Mouse (Mus musculus): ENCODE data around the gene Rhot1. TPM values are rescaled to one million over a fixed set of nuclear protein-coding genes. Genes with fewer than 3 reads are reported as not detected.

Rhot1 gene
- 64.3 and 68.0 TPM in 2 replicates for polyA plus RNA-seq (2016; fragmentation: Nextera tagmentation; extraction: Ambion mirVana)

DNA sequence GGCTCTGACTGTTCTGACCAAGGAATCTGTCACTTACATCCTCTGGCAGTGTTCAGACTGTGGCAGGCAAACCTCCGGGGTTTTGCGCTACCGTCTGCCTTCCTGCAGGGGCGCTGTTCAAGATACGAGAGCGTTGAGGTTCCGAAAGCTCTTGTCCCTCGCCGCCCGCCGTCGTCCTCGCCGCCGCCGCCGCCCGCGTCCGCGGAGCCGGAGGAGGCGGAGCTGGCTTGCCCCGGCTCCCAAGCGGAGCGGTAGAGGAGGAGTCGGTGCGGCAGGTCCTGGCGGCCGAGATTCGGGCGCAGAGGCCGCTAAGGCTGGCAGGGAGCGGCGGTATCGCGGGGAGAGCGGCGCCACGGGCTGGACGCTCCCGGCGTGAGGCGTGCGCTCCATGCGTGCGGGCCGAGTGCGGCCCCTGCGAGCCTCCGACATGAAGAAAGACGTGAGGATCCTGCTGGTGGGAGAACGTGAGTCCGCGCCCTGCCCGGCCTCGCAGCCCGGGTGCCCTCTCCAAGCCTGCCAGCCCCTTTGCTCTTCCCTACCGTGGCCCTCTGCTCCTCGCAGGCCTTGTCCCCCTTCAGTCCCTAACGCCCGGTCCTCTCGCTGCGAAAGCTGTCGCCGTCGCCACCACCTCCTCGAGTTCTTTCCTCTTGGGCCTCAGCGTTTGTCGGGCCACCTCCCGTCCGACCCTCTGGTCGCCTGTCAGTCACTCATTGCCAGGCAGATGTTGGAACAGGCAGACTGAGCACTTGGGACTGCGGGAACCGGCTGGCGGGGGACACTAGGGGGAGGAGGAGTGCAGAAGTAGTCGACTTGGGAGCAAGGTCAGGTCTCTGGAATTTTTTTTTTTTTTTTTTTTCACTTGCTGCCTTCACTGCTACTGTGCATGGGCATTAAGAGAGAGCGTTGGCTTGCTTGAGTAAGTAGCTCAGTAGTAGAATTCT lies at the start of gene Rhot1:
TSS of gene Rhot1 (plus strand) at position 160 of the 941 bp plus-strand sequence.
- under 1% methylated on average over 78 of the region's 78 CpGs for WGBS
- peak; percentile 95 for ATAC-seq (ENCODE audit: insufficient number of reproducible peaks, low FRiP score)
- H3K36me3 ChIP-seq = peaks cover 14% of the 10 kb centered on the region
- peak within 1 kb of the TSS; percentile 90 for H3K4me3 ChIP-seq
- H3K27ac ChIP-seq (ENCODE audit: poor library complexity, severe bottlenecking) = peak within 1 kb of the TSS; percentile 97
- peaks cover 8% of the 10 kb centered on the region for H3K4me1 ChIP-seq (replicated peaks)
- peak within 1 kb of the TSS; percentile 97 for H3K9ac ChIP-seq
- no peaks in the 10 kb centered on the region for H3K9me3 ChIP-seq (replicated peaks)
- no peaks in the 10 kb centered on the region for H3K27me3 ChIP-seq (replicated peaks)
- peak within 1 kb of the TSS; percentile 69 for H3K4me2 ChIP-seq

DNA sequence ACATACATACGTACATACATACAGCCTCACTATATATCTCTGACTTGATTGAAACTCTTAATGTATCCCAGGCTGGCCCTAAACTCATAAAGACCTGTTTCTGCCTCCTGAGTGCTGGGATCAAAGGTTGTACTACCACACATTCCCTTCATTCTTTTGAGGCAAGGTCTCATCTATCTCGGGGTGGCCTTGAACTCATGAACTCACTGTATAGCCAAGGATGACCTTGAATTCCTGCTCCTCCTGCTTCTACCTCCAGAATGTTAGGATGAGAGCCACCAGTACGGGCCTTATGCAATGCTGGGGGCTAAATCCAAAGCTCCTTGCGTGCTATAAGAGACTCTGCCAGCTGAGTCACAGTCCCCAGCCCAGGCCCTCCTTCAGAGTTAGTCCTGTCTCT lies 47.8 kb upstream of the Rhot1 start:
- H3K27me3 ChIP-seq (replicated peaks) = peaks cover 24% of the 10 kb centered on the region
- no peaks in the 10 kb centered on the region for H3K9me3 ChIP-seq (replicated peaks)
- 79% methylated on average over 4 of the region's 4 CpGs for WGBS
- no peak overlapping the region for H3K9ac ChIP-seq
- no peaks in the 10 kb centered on the region for H3K4me1 ChIP-seq (replicated peaks)
- no peak overlapping the region for H3K27ac ChIP-seq (ENCODE audit: poor library complexity, severe bottlenecking)
- no peak overlapping the region for H3K4me3 ChIP-seq
- H3K36me3 ChIP-seq = no peaks in the 10 kb centered on the region
- H3K4me2 ChIP-seq = no peak overlapping the region
- no peak for ATAC-seq (ENCODE audit: insufficient number of reproducible peaks, low FRiP score)

DNA sequence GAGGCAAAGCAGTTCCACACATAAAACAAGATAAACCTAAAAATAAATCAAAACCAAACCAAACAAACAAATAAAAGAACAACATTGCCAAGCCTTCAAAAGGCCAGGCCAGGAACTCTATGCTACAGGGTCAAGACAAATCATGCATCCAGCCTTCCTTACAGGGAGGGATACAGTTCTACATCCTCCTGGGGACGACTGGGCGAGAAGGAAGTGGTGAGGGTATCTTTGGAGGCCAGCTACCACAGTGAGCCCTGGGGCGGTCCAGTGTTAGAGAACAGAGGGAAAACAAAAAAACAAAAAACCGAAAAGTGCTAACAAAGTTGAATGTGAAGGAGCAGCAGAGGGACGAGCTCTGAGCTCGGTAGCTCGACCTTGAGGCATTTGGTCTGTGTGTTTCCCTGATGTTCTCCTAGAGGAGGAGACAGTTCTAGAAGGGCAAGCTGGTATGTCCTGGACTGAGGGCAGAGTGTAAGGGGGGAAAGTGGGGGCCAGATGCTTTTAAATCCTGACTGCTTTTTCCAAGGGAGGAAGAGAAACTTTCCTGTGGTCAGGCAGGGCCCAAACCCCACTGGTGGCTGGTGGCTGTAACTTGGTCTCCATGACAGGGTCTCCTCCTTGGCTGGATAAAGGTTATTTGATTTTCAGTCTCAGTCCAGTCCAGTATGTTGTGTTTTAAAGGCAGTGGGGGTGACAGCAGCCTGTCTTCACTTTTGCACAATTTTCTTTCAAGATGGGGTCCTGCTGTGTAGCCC lies 45.3 kb upstream of the Rhot1 start:
- H3K9me3 ChIP-seq (replicated peaks) = no peaks in the 10 kb centered on the region
- WGBS = 59% methylated on average over 7 of the region's 7 CpGs

DNA sequence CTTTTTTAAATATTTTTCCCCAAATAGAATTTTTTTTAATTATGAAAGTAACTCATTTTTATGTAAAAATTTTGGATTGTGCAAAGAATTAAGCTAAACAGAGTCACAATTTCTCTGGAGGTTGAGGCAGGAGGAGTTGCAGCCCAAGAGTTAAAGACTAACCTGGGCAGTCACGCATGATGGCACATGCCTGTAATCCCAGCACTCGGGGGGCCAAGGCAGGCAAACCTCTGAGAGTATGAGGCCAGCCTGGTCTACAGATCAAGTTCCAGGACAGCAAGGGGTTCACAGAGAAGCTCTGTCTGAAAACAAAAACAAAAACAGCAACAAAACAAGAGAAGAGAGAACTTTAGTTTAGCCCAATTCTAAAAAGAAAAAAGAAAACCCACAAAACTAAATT lies 44.6 kb upstream of the Rhot1 start:
- H3K4me2 ChIP-seq = no peak overlapping the region
- 0 out of 2 replicates have a peak, but pooled peaks cover under 1% of the 10 kb centered on the region for H3K27me3 ChIP-seq (replicated peaks)
- no peaks in the 10 kb centered on the region for H3K9me3 ChIP-seq (replicated peaks)
- no peak overlapping the region for H3K27ac ChIP-seq (ENCODE audit: poor library complexity, severe bottlenecking)
- WGBS = 72% methylated on average over 2 of the region's 2 CpGs
- no peaks in the 10 kb centered on the region for H3K36me3 ChIP-seq
- H3K4me3 ChIP-seq = no peak overlapping the region
- H3K4me1 ChIP-seq (replicated peaks) = no peaks in the 10 kb centered on the region
- no peak for ATAC-seq (ENCODE audit: insufficient number of reproducible peaks, low FRiP score)
- no peak overlapping the region for H3K9ac ChIP-seq

More for the DNA sequence above, 45.3 kb upstream of the Rhot1 start:
- Histone ChIP-seq H3K9ac (no peak overlapping the region), H3K27me3 (replicated peaks) (0 out of 2 replicates have a peak, but pooled peaks cover 5% of the 10 kb centered on the region), H3K4me3 (no peak overlapping the region), H3K27ac (ENCODE audit: poor library complexity, severe bottlenecking) (no peak overlapping the region), H3K36me3 (no peaks in the 10 kb centered on the region), H3K4me2 (no peak overlapping the region), H3K4me1 (replicated peaks) (no peaks in the 10 kb centered on the region)
- no peak for ATAC-seq (ENCODE audit: insufficient number of reproducible peaks, low FRiP score)

DNA sequence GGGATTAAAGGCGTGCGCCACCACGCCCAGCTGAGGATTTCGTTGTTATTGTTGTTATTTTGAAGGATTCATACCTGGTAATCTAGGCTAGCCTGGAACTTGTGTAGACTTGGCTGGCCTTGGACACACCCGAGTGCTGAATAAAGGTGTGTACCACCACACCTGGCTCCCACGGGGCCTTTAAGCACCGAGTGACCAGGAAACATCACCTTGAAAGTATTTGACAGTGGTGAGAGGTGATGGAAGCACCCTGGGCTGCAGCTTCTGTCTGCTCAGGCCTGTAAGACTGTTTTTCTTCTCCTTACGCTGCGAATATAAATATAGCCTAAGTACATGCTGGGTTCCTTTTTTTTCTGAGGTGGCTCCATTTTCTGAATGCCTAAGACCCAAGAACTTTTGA lies 40.7 kb upstream of the Rhot1 start:
- WGBS = 85% methylated on average over 9 of the region's 9 CpGs
- Histone ChIP-seq H3K27me3 (replicated peaks) (no peaks in the 10 kb centered on the region), H3K4me1 (replicated peaks) (peaks cover 4% of the 10 kb centered on the region), H3K36me3 (no peaks in the 10 kb centered on the region), H3K9ac (no peak overlapping the region), H3K9me3 (replicated peaks) (no peaks in the 10 kb centered on the region), H3K4me2 (no peak overlapping the region), H3K27ac (ENCODE audit: poor library complexity, severe bottlenecking) (no peak overlapping the region), H3K4me3 (no peak overlapping the region)
- no peak for ATAC-seq (ENCODE audit: insufficient number of reproducible peaks, low FRiP score)

DNA sequence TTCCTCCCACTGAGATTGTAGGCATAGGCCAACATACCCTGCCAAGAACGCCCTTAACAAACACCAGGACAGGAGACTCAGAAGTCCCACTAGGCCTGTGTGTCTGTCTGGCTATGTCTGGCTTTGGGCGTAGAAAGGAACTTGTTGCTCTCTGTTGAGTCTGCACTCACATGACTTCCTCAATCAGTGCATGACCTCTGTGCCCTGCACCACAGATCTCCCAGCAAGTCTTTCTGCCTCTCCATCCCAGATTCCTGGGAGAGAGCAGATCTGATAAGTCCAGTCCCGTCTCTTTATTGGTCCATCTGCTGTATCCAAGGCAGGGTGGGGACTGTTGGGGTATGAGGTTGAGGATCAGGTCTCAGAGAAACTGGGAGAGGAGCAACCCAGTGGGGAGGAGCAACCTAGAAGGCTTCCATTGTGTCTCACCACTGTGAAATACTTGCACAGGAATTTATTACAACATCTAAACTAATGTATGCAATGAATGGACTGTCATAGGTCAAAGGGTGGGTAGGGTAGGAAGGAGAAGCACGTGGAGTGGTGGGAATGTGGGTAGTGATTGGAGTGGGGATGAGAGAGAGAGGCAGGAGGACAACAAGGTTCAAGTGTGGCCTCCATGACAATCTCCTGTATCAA lies 40.1 kb upstream of the Rhot1 start:
- H3K36me3 ChIP-seq = no peaks in the 10 kb centered on the region
- H3K4me3 ChIP-seq = no peak overlapping the region
- no peaks in the 10 kb centered on the region for H3K9me3 ChIP-seq (replicated peaks)
- H3K4me1 ChIP-seq (replicated peaks) = peaks cover 4% of the 10 kb centered on the region
- no peak overlapping the region for H3K27ac ChIP-seq (ENCODE audit: poor library complexity, severe bottlenecking)
- no peaks in the 10 kb centered on the region for H3K27me3 ChIP-seq (replicated peaks)
- no peak for ATAC-seq (ENCODE audit: insufficient number of reproducible peaks, low FRiP score)
- 57% methylated on average over 4 of the region's 4 CpGs for WGBS
- H3K9ac ChIP-seq = no peak overlapping the region
- H3K4me2 ChIP-seq = no peak overlapping the region

DNA sequence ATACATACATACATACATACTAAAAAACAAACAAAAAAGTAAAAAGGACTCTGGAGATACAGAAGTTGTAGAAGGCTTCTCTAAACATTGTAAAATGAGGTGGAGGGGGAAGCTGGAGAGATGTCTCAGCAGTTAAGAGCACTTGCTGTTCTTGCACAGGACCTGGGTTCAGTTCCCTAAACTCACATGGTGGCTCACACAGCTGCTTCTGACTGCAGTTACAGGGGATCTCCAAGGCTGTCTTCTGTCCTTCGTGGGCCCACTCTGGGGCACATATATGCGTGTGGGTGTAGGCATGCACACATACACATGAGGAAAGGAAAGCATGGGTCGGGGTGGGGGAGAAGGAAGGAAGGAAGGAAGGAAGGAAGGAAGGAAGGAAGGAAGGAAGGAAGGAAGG lies 39.2 kb upstream of the Rhot1 start:
- H3K4me1 ChIP-seq (replicated peaks) = peaks cover 4% of the 10 kb centered on the region
- H3K4me2 ChIP-seq = no peak overlapping the region
- H3K27me3 ChIP-seq (replicated peaks) = no peaks in the 10 kb centered on the region
- H3K9me3 ChIP-seq (replicated peaks) = no peaks in the 10 kb centered on the region
- H3K9ac ChIP-seq = no peak overlapping the region
- H3K27ac ChIP-seq (ENCODE audit: poor library complexity, severe bottlenecking) = no peak overlapping the region
- no peaks in the 10 kb centered on the region for H3K36me3 ChIP-seq
- no peak overlapping the region for H3K4me3 ChIP-seq
- no peak for ATAC-seq (ENCODE audit: insufficient number of reproducible peaks, low FRiP score)
- 67% methylated on average over 3 of the region's 3 CpGs for WGBS

DNA sequence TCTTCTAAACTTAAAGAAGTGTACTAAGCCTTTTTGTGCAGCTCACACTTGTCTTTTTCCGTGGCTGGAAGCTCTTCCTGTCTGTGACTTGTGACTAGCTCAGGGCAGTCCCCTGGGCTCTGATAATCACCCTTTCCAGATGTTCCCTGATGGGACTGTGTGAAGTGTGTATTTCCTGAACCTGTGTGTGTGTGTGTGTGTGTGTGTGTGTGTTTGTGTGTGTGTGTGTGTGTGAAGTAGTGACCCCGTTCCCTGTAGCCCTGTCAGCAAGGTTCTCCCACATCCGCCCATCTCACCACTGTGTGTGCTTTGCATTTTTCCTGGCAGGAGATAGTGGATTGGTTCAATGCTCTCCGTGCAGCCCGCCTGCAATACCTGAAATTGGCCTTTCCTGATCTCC lies 38.5 kb upstream of the Rhot1 start:
- WGBS = 41% methylated on average over 5 of the region's 5 CpGs
- H3K4me3 ChIP-seq = no peak overlapping the region
- no peak overlapping the region for H3K4me2 ChIP-seq
- H3K9ac ChIP-seq = no peak overlapping the region
- H3K27ac ChIP-seq (ENCODE audit: poor library complexity, severe bottlenecking) = no peak overlapping the region
- no peaks in the 10 kb centered on the region for H3K36me3 ChIP-seq
- H3K27me3 ChIP-seq (replicated peaks) = no peaks in the 10 kb centered on the region
- no peaks in the 10 kb centered on the region for H3K9me3 ChIP-seq (replicated peaks)
- H3K4me1 ChIP-seq (replicated peaks) = peaks cover 4% of the 10 kb centered on the region
- ATAC-seq (ENCODE audit: insufficient number of reproducible peaks, low FRiP score) = no peak

DNA sequence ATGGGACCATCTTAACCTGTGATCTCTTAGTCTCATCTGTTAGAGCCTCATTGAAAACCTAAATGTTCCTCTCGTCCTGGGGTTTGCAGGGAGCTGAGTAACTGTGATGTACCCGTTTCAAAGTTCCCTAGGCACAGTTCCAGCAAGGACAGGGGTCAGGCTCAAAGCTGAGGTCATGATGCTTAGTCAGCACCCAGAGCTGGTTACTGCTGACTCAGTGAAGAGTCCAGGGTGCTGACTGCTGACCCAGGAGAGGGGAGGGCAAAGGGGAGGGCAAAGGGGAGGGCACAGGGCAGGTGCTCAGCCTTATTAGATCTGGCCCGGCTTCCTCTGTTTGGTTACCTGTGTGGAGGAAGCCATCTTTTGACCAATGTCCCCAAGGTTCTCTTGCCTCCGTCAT lies 36.9 kb upstream of the Rhot1 start:
- no peak overlapping the region for H3K9ac ChIP-seq
- no peaks in the 10 kb centered on the region for H3K36me3 ChIP-seq
- no peak overlapping the region for H3K4me3 ChIP-seq
- WGBS = 69% methylated on average over 4 of the region's 4 CpGs
- H3K4me1 ChIP-seq (replicated peaks) = peaks cover 5% of the 10 kb centered on the region
- H3K27ac ChIP-seq (ENCODE audit: poor library complexity, severe bottlenecking) = no peak overlapping the region
- no peaks in the 10 kb centered on the region for H3K9me3 ChIP-seq (replicated peaks)
- ATAC-seq (ENCODE audit: insufficient number of reproducible peaks, low FRiP score) = no peak
- H3K27me3 ChIP-seq (replicated peaks) = no peaks in the 10 kb centered on the region
- H3K4me2 ChIP-seq = no peak overlapping the region

DNA sequence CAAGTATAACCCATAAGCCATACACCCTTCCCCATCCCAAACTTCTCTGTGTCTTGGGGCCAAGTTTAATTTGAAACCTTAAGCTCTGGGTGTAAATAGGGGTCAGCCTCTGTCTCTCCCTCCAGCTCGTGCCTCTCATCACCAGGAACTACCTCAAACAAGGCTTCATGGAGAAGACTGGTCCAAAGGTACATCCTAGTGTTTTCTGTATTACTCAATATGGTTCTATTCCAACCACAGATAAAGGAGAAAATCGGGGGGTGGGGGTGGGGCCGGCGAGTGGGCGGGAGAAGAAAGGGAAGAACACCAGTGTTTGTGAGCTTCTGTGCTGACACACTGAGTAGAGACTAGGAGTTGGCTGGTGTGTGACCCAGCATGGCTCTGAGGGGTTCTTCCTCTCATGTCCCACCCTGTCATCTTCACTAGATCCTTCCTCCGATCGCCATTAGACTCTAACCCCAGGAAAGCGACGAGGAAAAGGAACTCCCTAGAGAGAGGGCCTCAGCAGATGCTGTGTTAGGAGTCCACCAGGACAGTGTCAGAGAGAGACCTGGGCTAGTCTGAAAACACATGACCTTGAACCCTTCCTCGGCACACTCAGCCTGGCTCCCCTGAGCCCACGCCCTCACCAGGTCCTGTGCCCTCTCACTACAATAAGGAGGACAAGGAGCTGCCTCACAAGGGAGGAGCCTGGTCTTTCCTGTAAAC lies 34.7 kb upstream of the Rhot1 start:
- H3K9ac ChIP-seq = no peak overlapping the region
- H3K4me3 ChIP-seq = no peak overlapping the region
- H3K36me3 ChIP-seq = no peaks in the 10 kb centered on the region
- 76% methylated on average over 11 of the region's 11 CpGs for WGBS
- H3K9me3 ChIP-seq (replicated peaks) = no peaks in the 10 kb centered on the region
- H3K4me2 ChIP-seq = no peak overlapping the region
- no peak overlapping the region for H3K27ac ChIP-seq (ENCODE audit: poor library complexity, severe bottlenecking)
- ATAC-seq (ENCODE audit: insufficient number of reproducible peaks, low FRiP score) = no peak
- H3K27me3 ChIP-seq (replicated peaks) = no peaks in the 10 kb centered on the region
- H3K4me1 ChIP-seq (replicated peaks) = peaks cover 13% of the 10 kb centered on the region

All from heart, embryonic 12.5 days (tissue).